Mouse (Mus musculus) hindbrain, embryonic 12.5 days (tissue): ENCODE measurements around the gene Socs3. TPM values are rescaled to one million over a fixed set of nuclear protein-coding genes. Genes with fewer than 3 reads are reported as not detected.

ENCODE experiments used
- ATAC-seq: fragments of 200-750 bp; cut with Nextera tagmentation; 2 replicates; pipeline ENCODE4 v1.8.0; 2017; ENCODE audit warnings: moderate TSS enrichment; ENCODE audit not compliant: low FRiP score
- H3K27ac ChIP-seq: fragments of 300-500 bp; sonication (generic); 2 replicates; pipeline ENCODE4 v1.5.1; 2016; ENCODE audit warnings: mild to moderate bottlenecking
- H3K27me3 ChIP-seq: fragments of 300-500 bp; sonication (generic); 2 replicates; pipeline ENCODE4 v1.6.1; 2016; ENCODE audit warnings: mild to moderate bottlenecking
- H3K36me3 ChIP-seq: fragments of 300-500 bp; sonication (generic); 2 replicates; pipeline ENCODE4 v1.6.1; 2016; ENCODE audit warnings: mild to moderate bottlenecking
- H3K4me1 ChIP-seq: fragments of 300-500 bp; sonication (generic); 2 replicates; pipeline ENCODE4 v1.6.1; 2016
- H3K4me2 ChIP-seq: fragments of 300-500 bp; sonication (generic); replicated peaks from 2 replicates; pipeline ENCODE4 v1.6.1; 2016; ENCODE audit warnings: mild to moderate bottlenecking
- H3K4me3 ChIP-seq: fragments of 300-500 bp; sonication (generic); 2 replicates; pipeline ENCODE4 v1.5.1; 2016; ENCODE audit warnings: mild to moderate bottlenecking
- H3K9ac ChIP-seq: fragments of 300-500 bp; sonication (generic); 2 replicates; pipeline ENCODE4 v1.6.1; 2016; ENCODE audit warnings: mild to moderate bottlenecking, moderate library complexity
- H3K9me3 ChIP-seq: fragments of 300-500 bp; sonication (generic); replicated peaks from 2 replicates; pipeline ENCODE4 v1.6.1; 2016; ENCODE audit warnings: mild to moderate bottlenecking
- WGBS: fragments of 180-500 bp; shearing (Covaris S2); methylation state at CpG from one replicate; pipeline ENCODE4 v1.1.7; 2016; 5-methylcytosine and 5-hydroxymethylcytosine counted together
- polyA plus RNA-seq: library from polyadenylated mRNA; unstranded; fragments of >200 nt; fragmentation: Nextera tagmentation; extraction: Ambion mirVana; gene quantifications from 2 replicates; pipeline ENCODE4 v1.2.1, GENCODE M21; 2016

Gene Socs3
- polyA plus RNA-seq, 1 experiment from 2014 or later = 11.8 TPM

- WGBS = 73% methylated on average over 5 of the region's 5 CpGs
- ATAC-seq = no peak
- H3K27me3 ChIP-seq = no peaks in the 10 kb centered on the region
- H3K36me3 ChIP-seq = peaks cover 65% of the 10 kb centered on the region
- no peaks in the 10 kb centered on the region for H3K9me3 ChIP-seq
- H3K9ac ChIP-seq = no peak overlapping the region
- peaks cover 15% of the 10 kb centered on the region for H3K4me1 ChIP-seq
- H3K4me3 ChIP-seq = no peak overlapping the region
- no peak overlapping the region for H3K4me2 ChIP-seq
- no peak overlapping the region for H3K27ac ChIP-seq
These were observed 33.9 kb upstream of the Socs3 start for GRCm38 (mm10) chr11:118003718-118004117.

- Histone ChIP-seq H3K4me3 (no peak overlapping the region), H3K4me1 (peaks cover 10% of the 10 kb centered on the region), H3K9ac (no peak overlapping the region), H3K36me3 (peaks cover 65% of the 10 kb centered on the region), H3K9me3 (no peaks in the 10 kb centered on the region), H3K27me3 (no peaks in the 10 kb centered on the region), H3K4me2 (no peak overlapping the region), H3K27ac (no peak overlapping the region)
- WGBS = 95% methylated on average over 14 of the region's 14 CpGs
- ATAC-seq = no peak
These were observed 33.3 kb upstream of the Socs3 start for GRCm38 (mm10) chr11:118003176-118003575.

GRCm38 (mm10) chr11:118000565-118001215 lies 30.8 kb upstream of the Socs3 start:
- Histone ChIP-seq H3K4me2 (no peak overlapping the region), H3K4me3 (no peak overlapping the region), H3K27me3 (no peaks in the 10 kb centered on the region), H3K9ac (no peak overlapping the region), H3K27ac (no peak overlapping the region), H3K4me1 (peaks cover 5% of the 10 kb centered on the region; the same call in 1 of the 2 replicates), H3K36me3 (peaks cover 60% of the 10 kb centered on the region), H3K9me3 (no peaks in the 10 kb centered on the region)
- no peak for ATAC-seq
- 97% methylated on average over 7 of the region's 7 CpGs for WGBS

GRCm38 (mm10) chr11:118000083-118000482 lies 30.2 kb upstream of the Socs3 start:
- Histone ChIP-seq H3K27ac (no peak overlapping the region), H3K36me3 (peaks cover 54% of the 10 kb centered on the region), H3K9ac (no peak overlapping the region), H3K4me3 (no peak overlapping the region), H3K9me3 (no peaks in the 10 kb centered on the region), H3K27me3 (no peaks in the 10 kb centered on the region), H3K4me2 (no peak overlapping the region), H3K4me1 (peaks cover 9% of the 10 kb centered on the region)
- ATAC-seq = no peak
- WGBS = 62% methylated on average over 1 of the region's 1 CpGs

- Histone ChIP-seq H3K4me2 (no peak overlapping the region), H3K4me3 (no peak overlapping the region), H3K27ac (no peak overlapping the region), H3K27me3 (no peaks in the 10 kb centered on the region), H3K9ac (0 out of 2 replicates have a peak overlapping the region, but pooled peaks have one; percentile 23), H3K4me1 (peaks cover 11% of the 10 kb centered on the region), H3K36me3 (peaks cover 47% of the 10 kb centered on the region), H3K9me3 (no peaks in the 10 kb centered on the region)
- 95% methylated on average over 6 of the region's 6 CpGs for WGBS
- no peak for ATAC-seq
These were observed 29.6 kb upstream of the Socs3 start for GRCm38 (mm10) chr11:117999260-117999934.

GRCm38 (mm10) chr11:117998356-117998755 lies 28.5 kb upstream of the Socs3 start:
- Histone ChIP-seq H3K4me1 (peaks cover 11% of the 10 kb centered on the region), H3K27me3 (no peaks in the 10 kb centered on the region), H3K4me2 (no peak overlapping the region), H3K9ac (no peak overlapping the region), H3K27ac (no peak overlapping the region), H3K4me3 (no peak overlapping the region), H3K36me3 (peaks cover 36% of the 10 kb centered on the region), H3K9me3 (no peaks in the 10 kb centered on the region)
- 93% methylated on average over 4 of the region's 4 CpGs for WGBS
- no peak for ATAC-seq

- H3K9me3 ChIP-seq = no peaks in the 10 kb centered on the region
- WGBS = 98% methylated on average over 2 of the region's 2 CpGs
- H3K4me3 ChIP-seq = no peak overlapping the region
- no peaks in the 10 kb centered on the region for H3K27me3 ChIP-seq
- H3K4me1 ChIP-seq = peaks cover 18% of the 10 kb centered on the region
- H3K4me2 ChIP-seq = no peak overlapping the region
- H3K27ac ChIP-seq = no peak overlapping the region
- ATAC-seq = no peak
- peaks cover 26% of the 10 kb centered on the region for H3K36me3 ChIP-seq
- no peak overlapping the region for H3K9ac ChIP-seq
These were observed 27.2 kb upstream of the Socs3 start for GRCm38 (mm10) chr11:117997085-117997484.

GRCm38 (mm10) chr11:117996066-117996465 lies 26.2 kb upstream of the Socs3 start:
- Histone ChIP-seq H3K9me3 (no peaks in the 10 kb centered on the region), H3K36me3 (peaks cover 16% of the 10 kb centered on the region), H3K4me2 (no peak overlapping the region), H3K9ac (no peak overlapping the region), H3K4me1 (peaks cover 24% of the 10 kb centered on the region), H3K27me3 (no peaks in the 10 kb centered on the region), H3K4me3 (no peak overlapping the region), H3K27ac (no peak overlapping the region)
- WGBS = 35% methylated on average over 3 of the region's 3 CpGs
- ATAC-seq = no peak

GRCm38 (mm10) chr11:117995661-117996060 lies 25.8 kb upstream of the Socs3 start:
- Histone ChIP-seq H3K4me2 (no peak overlapping the region), H3K4me1 (peaks cover 25% of the 10 kb centered on the region), H3K4me3 (no peak overlapping the region), H3K9me3 (no peaks in the 10 kb centered on the region), H3K27me3 (no peaks in the 10 kb centered on the region), H3K9ac (0 out of 2 replicates have a peak overlapping the region, but pooled peaks have one; percentile 27), H3K36me3 (peaks cover 12% of the 10 kb centered on the region; the same call in 1 of the 2 replicates), H3K27ac (no peak overlapping the region)
- no peak for ATAC-seq
- 51% methylated on average over 3 of the region's 3 CpGs for WGBS

GRCm38 (mm10) chr11:117995255-117995654 lies 25.4 kb upstream of the Socs3 start:
- Histone ChIP-seq H3K36me3 (peaks cover 9% of the 10 kb centered on the region; the same call in 1 of the 2 replicates), H3K4me2 (no peak overlapping the region), H3K9me3 (no peaks in the 10 kb centered on the region), H3K9ac (peak overlapping the region; percentile 27; the same call in 1 of the 2 replicates), H3K4me1 (peaks cover 29% of the 10 kb centered on the region), H3K27me3 (no peaks in the 10 kb centered on the region), H3K27ac (no peak overlapping the region), H3K4me3 (no peak overlapping the region)
- no peak for ATAC-seq
- 54% methylated on average over 2 of the region's 2 CpGs for WGBS

- H3K4me2 ChIP-seq = no peak overlapping the region
- H3K27ac ChIP-seq = no peak overlapping the region
- peaks cover 36% of the 10 kb centered on the region for H3K4me1 ChIP-seq
- H3K4me3 ChIP-seq = no peak overlapping the region
- no peaks in the 10 kb centered on the region for H3K27me3 ChIP-seq
- 0 out of 2 replicates have a peak, but pooled peaks cover 5% of the 10 kb centered on the region for H3K36me3 ChIP-seq
- no peaks in the 10 kb centered on the region for H3K9me3 ChIP-seq
- no peak overlapping the region for H3K9ac ChIP-seq
- 72% methylated on average over 9 of the region's 9 CpGs for WGBS
- no peak for ATAC-seq
These were observed 24.6 kb upstream of the Socs3 start for GRCm38 (mm10) chr11:117994250-117995057.
